Mouse (Mus musculus) left cerebral cortex, adult 2 months (tissue): ENCODE data around the gene Stard7. TPM values are rescaled to one million over a fixed set of nuclear protein-coding genes. Genes with fewer than 3 reads are reported as not detected.

ENCODE experiments used
- DNase-seq, 2 experiments: peaks; one replicate each; pipeline ENCODE4 v3.0.0; 2021 to 2022; ENCODE audit warnings: low spot score in 2 of 2, mixed read lengths in 1 of 2; ENCODE audit errors: extremely low spot score in 1 of 2
- H3K27ac ChIP-seq: fragments of 200-600 bp; 2 replicates; pipeline ENCODE4 v1.8.1; 2022
- H3K4me3 ChIP-seq: fragments of 200-600 bp; 2 replicates; pipeline ENCODE4 v1.8.1; 2022
- CTCF ChIP-seq: fragments of 200-600 bp; IDR thresholded peaks from 2 replicates; pipeline ENCODE4 v1.8.1; 2022; ENCODE audit warnings: antibody characterized with exemption, mild to moderate bottlenecking, moderate library complexity
- intact Hi-C: fragments of 180-260 bp; cut with DNase I; formaldehyde crosslinking; loops from one replicate; pipeline ENCODE4 v1.15.1; 2025
- total RNA-seq, 2 experiments: library from RNA; stranded (reverse); gene quantifications; 2 replicates each; pipeline ENCODE4 v1.2.3; 2021

Stard7 gene
- total RNA-seq, 2 experiments from 2014 or later, result 98.6 to 114 TPM

DNA sequence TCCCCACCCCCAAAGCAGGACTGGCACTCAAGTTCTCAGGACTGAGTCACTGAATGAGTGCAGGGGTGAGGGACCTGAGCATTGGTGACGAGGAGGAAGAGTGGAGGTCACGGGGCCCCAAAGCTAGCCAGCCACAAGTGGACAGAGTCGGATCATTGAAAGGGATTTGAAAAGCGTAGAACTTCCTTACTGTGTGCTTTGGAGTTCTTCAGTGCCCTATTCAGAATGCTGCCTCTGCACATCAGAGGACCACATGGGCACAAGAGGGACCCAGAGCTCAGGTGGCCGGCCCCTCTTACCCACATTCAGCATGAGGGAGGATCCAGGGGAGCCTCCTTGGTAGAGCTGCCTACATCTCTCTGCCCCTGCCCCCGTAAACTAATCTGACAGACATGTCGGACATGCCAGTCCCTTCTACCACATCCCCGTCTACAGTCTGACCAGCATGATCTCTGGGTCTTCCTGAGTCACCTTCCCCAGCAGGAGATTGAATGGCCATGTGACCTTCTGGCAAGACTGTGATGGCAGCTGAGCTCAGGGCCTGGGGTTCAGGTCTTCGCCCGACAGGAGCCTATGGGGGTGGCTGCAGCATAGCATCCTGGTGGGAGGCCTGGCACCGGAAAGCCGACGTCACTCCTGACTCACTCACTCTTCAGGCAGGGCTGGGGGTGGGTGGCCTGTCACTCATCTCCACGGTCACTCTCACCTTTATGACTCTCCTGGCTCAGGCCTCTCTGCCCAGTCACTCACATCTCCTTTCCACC is 63.0 kb downstream of the Stard7 start:
- intact Hi-C loops, result no loop called here
- DNase-seq, result peak in 1 of 2 experiments; percentile 22
- TF ChIP-seq CTCF, result no peak
- no peak overlapping the region for H3K27ac ChIP-seq
- no peak overlapping the region for H3K4me3 ChIP-seq

DNA sequence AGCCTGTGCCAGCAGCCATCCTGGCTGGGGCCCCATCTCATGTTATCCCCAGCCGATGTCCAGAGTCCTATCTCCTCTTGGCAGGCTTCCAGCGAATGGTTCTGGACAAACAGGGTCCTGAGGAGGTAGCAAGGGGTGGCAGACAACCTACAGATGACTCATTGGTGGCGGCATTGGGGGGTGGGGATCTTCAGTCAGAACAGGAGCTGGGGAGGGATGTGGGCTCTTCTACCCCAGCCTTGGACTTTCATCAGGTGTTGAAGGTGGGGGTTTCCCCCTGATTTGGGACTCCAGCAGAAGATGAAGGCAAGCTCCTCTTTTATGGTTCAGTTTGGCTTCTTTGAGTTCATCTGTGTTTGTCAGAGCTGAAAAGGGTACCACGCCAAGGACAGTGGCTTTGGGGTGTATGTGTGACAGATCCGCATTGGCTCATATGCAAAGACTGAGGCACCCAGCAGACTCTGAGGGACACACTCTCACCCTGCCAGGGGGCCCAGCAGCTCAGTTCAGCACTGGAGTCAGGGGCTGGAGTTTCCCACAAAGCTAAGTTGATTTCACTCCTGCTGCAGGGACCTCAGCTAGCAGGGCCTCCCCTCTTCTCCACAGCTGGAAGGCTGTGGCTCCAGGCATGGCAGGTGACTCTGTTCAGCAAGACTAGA is 64.1 kb downstream of the Stard7 start:
- H3K27ac ChIP-seq, result no peak overlapping the region
- no peak for DNase-seq
- no peak overlapping the region for H3K4me3 ChIP-seq
- intact Hi-C loops, result no loop called here
- TF ChIP-seq CTCF, result no peak

DNA sequence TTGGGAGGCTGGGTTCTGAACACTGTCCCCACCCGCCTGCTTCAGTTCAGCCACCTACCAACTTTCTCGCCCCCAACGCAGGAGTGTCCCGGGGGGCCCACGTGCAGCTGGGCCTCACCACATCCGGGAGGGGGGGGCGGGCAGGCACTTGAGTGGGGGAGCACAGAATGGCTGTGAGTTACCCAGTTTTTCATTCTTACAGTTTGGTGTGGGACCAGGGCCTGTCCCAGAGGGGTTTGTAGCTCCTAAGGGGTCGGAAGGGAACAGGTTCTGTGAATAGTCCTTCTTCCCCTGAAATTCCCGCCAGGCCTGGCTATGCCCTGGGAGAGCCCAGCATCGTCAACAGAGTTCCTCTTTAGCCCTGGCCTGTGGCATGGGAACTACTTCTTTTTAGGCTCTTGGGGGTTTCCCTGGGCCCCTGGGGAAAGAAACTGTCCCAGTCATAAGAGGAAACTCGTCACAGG is 65.1 kb downstream of the Stard7 start:
- intact Hi-C loops, result loop anchor here (5.0 kb wide), 1 partner anchor 63 kb away; the partner anchor contains the start of gene Stard7
- no peak for TF ChIP-seq CTCF
- H3K27ac ChIP-seq, result no peak overlapping the region

DNA sequence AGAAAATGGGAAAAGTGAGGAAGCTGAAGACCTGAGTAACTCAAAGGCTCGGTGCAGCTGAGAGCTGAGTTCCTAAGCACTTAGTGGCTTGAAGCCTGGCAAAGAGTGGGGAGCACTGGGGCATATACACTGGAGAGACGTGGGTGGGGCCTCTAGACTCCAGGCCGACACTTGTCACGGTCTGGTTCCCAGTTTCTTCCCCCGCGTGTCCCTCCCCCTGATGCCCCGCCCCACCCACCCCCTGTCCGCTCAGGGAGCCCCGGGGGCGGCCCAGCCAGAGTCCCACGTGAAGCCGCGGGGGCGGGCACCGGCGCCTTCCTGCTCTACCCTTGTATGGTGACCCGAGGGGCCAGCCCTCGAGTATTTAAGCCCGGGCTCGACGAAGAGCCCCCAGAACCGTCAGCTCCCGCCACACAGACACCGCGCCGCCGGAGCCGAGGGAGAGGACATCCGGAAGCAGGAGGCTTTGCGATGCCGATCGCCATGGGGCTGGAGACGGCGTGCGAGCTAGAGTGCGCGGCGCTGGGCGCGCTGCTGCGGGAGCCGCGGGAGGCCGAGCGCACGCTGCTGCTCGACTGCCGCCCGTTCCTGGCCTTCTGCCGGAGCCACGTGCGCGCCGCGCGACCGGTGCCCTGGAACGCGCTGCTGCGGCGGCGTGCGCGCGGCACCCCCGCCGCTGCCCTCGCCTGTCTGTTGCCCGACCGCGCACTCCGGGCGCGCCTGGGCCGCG is 65.9 kb downstream of the Stard7 start, which contains the start of gene Dusp2:
Gene Dusp2, plus strand, starts transcription at position 393 of the 730 bp plus-strand sequence.
- no peak for TF ChIP-seq CTCF
- peak within 1 kb of the TSS; percentile 57 for H3K27ac ChIP-seq
- H3K4me3 ChIP-seq, result peak within 1 kb of the TSS; percentile 65
- peak; percentile 67 to 76 for DNase-seq
- intact Hi-C loops, result loop anchor here (5.0 kb wide), 1 partner anchor 64 kb away; the partner anchor contains the start of gene Stard7

More for the DNA sequence above, 65.1 kb downstream of the Stard7 start:
- no peak overlapping the region for H3K4me3 ChIP-seq
- DNase-seq, result no peak

DNA sequence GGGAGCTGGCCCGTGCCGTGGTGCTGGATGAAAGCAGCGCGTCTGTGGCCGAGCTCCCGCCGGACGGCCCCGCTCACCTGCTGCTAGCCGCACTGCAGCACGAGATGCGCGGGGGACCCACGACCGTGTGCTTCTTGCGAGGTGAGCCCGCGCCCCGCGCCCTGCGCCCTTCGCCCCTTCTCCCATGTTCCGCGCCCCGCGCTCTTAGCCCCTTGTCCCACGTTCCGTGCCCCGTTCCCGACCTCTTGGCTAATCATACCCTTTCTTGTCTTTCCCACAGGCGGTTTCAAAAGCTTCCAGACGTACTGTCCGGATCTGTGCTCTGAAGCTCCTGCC is 66.4 kb downstream of the Stard7 start:
- peak overlapping the region; percentile 65 for H3K4me3 ChIP-seq
- no peak for TF ChIP-seq CTCF
- H3K27ac ChIP-seq, result peak overlapping the region; percentile 47; the same call in 1 of the 2 replicates
- DNase-seq, result no peak
- intact Hi-C loops, result loop anchor here (5.0 kb wide), 1 partner anchor 64 kb away; the partner anchor contains the start of gene Stard7

DNA sequence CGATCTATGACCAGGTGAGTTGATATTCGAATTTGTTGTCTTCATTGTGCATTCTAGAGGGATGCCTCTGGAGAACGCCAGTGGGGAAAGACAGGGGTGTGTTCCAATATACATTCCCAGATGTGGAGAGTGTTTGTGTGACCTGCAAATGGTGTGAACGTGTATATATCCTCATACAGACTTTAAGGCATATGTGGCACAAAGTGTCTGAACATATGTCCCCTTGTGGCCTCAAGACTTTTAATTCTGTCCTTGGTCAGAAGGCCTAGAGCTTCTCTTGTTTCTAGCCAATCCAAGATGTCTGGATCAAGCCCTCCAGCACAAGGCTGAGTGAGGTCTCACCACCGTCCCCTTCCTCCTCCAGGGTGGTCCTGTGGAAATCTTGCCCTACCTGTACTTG is 66.9 kb downstream of the Stard7 start:
- no peak for DNase-seq
- no peak for TF ChIP-seq CTCF
- H3K4me3 ChIP-seq, result peak overlapping the region; percentile 65
- no peak overlapping the region; the same call in 1 of the 2 replicates for H3K27ac ChIP-seq
- intact Hi-C loops, result loop anchor here (5.0 kb wide), 1 partner anchor 65 kb away; the partner anchor contains the start of gene Stard7

DNA sequence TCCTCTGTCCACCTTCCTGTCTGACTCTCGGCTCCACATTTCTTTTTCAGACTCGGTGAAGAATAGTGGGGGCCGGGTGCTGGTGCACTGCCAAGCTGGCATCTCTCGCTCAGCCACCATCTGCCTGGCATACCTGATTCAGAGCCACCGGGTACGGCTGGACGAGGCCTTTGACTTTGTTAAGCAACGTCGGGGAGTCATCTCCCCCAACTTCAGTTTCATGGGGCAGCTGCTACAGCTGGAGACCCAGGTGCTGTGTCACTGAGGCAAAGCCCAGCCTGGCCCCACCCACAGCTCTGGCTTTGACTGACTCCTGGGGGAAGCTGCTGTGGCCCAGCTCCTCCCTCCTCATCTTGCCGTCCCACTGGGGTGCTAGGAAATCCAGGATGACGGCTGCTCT is 67.5 kb downstream of the Stard7 start:
- DNase-seq, result peak in 1 of 2 experiments; percentile 40
- intact Hi-C loops, result loop anchor here (5.0 kb wide), 1 partner anchor 65 kb away; the partner anchor contains the start of gene Stard7
- Histone ChIP-seq H3K4me3 (no peak overlapping the region), H3K27ac (no peak overlapping the region)
- TF ChIP-seq CTCF, result no peak

DNA sequence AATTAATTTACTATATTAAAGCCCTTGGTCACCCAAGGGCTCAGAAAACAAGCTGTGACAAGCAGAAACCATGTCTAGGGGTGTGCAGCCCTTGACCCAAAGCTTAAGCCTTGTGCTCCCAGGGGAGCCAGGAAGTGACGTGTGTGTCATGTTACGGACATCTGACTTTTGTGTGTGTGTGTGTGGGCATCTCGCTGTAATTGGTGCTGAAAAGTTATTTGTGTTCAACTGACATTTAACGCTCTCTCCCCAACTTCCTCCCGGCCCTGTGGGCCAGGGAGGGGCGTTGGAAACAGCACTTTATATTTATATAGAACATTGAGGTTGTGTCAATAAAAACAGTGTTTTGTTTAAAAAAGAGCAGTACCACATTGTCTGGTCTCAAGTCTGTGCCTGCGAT is 68.0 kb downstream of the Stard7 start:
- no peak for TF ChIP-seq CTCF
- Histone ChIP-seq H3K4me3 (no peak overlapping the region), H3K27ac (no peak overlapping the region)
- no peak for DNase-seq
- intact Hi-C loops, result loop anchor here (5.0 kb wide), 1 partner anchor 66 kb away; the partner anchor contains the start of gene Stard7

DNA sequence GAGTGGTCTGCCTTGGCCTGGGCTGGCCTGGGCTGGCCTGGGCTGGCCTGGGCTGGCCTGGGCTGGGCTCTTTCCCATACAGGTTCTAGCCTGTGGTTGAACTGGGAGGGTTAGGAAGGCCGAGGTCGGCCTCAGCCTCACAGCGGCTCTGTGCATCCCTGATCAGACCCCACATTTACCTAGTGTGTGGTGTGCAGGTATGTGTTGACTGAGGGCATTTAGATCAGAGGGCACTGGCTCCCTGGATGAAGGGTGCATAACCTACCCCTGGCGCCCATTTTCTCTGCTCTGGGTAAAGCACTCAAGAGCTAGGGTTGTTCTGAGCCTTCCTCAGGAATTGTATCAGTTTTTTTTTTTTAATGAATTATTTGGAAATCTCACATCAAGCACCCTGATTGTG is 68.4 kb downstream of the Stard7 start, which contains the start of gene Astl:
Gene Astl, plus strand, starts transcription at position 224 of the 400 bp plus-strand sequence.
- H3K27ac ChIP-seq, result no peak within 1 kb of the TSS
- TF ChIP-seq CTCF, result no peak
- DNase-seq, result no peak
- no peak within 1 kb of the TSS for H3K4me3 ChIP-seq
- intact Hi-C loops, result loop anchor here (5.0 kb wide), 1 partner anchor 66 kb away; the partner anchor contains the start of gene Stard7

DNA sequence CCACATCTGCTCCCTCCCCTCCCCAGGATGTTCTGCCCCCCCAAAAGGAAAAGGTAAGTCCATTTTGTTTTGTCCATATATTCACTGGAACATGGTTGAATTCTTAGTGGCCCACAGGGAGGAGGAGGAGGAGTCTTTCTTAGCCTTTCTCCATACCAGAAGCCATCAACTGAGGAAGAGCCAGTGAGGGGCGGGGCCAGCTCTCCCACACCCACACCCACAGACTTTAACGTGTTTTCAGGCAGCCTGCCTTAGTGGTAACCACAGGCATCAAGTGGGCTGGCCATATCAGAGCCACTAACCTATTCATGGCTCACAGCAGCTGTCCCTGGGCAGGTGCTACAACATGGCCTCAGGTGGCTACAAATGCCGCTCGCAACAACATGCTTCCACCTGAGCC is 68.8 kb downstream of the Stard7 start:
- Histone ChIP-seq H3K27ac (no peak overlapping the region), H3K4me3 (no peak overlapping the region)
- no peak for TF ChIP-seq CTCF
- intact Hi-C loops, result loop anchor here (5.0 kb wide), 1 partner anchor 67 kb away; the partner anchor contains the start of gene Stard7
- no peak for DNase-seq

DNA sequence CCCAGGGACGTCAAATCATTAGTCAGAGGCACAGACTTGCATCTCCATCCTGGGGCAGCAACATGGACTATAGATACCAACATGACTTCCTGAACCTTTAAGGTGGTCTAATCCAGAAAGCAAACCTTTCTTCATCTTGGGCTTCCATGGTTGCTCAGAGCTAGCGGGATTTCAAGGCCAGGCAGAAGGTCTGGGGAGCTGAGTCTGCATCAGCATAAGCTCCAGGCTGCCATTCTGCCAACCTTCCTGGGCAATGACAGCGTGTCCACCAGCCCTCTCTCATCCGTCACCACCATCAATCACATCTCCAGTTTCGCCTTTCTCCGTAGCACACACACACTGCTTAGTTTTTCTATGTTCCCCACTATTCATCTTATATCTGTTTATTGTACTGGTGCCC is 69.2 kb downstream of the Stard7 start:
- no peak for DNase-seq
- intact Hi-C loops, result loop anchor here (5.0 kb wide), 1 partner anchor 67 kb away; the partner anchor contains the start of gene Stard7
- TF ChIP-seq CTCF, result no peak
- H3K27ac ChIP-seq, result no peak overlapping the region
- no peak overlapping the region for H3K4me3 ChIP-seq
